Mouse (Mus musculus) adrenal gland, adult 2 months (tissue): ENCODE data around the gene Mre11a. TPM values are rescaled to one million over a fixed set of nuclear protein-coding genes. Genes with fewer than 3 reads are reported as not detected.

Source experiments
- DNase-seq: peaks from one replicate; pipeline ENCODE4 v3.0.0; 2021
- long read RNA-seq: library from polyadenylated mRNA; stranded (forward); transcript quantifications from one replicate; pipeline ENCODE4 v2.0.0, GENCODE M21; 2021
- polyA plus RNA-seq: library from polyadenylated mRNA; depleted of rRNA; stranded (reverse); fragments of >200 nt; gene quantifications from 2 replicates; pipeline ENCODE4 v1.2.3, GENCODE M21; 2012; rRNA removed
- total RNA-seq, 2 experiments: library from RNA; stranded (reverse); gene quantifications; 2 replicates each; pipeline ENCODE4 v1.2.3; 2021

The Mre11a gene
- total RNA-seq: 10 to 100 TPM; 14.5 to 17.3 TPM
- polyA plus RNA-seq: 1.1 and 1.5 TPM in 2 replicates
- long read RNA-seq, transcript Mre11a-201 (20 exons, 3,286 nt): major isoform, 5 of 10 reads
- long read RNA-seq, partial matches to known transcripts: 2 of 10 reads
- long read RNA-seq, other reads (novel, unspliced or antisense): 3 of 10 reads

DNA sequence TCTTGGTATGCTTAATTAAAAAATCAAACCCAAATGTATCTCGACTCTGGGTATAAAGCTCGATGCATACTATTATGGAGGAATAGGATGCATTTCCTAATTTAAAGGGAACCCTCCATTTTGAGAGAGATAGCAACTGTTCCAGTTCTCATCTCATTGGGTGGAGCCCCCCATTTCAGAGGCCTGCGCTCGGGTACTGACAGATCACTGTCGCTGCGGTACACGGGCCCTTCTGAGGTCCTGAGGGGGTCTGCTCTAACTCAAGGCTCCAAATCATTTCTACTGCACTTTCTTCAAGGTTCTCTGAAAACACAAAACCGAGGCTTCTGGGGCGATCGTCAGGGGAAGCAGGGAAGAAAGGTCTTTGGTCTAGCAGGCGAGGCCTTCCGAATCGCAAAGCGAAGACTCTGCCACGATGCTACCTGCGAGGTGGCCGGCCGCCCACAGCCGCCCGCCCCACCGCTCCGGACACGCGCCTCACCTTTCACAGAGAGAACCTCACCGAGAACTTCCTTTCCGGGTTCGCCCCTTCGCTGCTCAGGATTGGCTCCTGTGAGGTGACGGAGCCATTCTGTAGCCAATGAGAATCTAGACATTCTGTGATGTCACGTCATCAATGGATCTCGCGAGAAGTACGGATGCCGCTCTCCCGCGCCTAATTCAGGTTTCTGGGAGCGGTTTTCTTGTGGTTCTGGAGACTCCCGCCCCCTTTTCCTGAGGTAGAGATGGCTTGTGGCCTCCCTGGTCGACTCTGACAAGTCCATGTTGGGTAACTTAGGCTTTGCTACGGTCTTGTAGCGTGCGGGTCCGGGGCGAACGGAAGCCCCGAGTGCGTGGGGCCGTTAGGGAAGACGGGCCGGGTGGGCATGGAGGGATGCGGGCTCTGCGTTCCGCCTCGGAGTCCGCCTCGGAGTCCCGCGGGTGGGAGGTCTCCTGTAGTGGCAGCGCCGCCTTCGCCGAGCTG, at the start of gene Mre11a, which contains the start of gene Ankrd49:
TSS of gene Mre11a (plus strand) at position 616 of the 964 bp plus-strand sequence.
TSS of gene Ankrd49 (minus strand) at position 818 of the 964 bp plus-strand sequence.
- DNase-seq: peak; percentile 94

DNA sequence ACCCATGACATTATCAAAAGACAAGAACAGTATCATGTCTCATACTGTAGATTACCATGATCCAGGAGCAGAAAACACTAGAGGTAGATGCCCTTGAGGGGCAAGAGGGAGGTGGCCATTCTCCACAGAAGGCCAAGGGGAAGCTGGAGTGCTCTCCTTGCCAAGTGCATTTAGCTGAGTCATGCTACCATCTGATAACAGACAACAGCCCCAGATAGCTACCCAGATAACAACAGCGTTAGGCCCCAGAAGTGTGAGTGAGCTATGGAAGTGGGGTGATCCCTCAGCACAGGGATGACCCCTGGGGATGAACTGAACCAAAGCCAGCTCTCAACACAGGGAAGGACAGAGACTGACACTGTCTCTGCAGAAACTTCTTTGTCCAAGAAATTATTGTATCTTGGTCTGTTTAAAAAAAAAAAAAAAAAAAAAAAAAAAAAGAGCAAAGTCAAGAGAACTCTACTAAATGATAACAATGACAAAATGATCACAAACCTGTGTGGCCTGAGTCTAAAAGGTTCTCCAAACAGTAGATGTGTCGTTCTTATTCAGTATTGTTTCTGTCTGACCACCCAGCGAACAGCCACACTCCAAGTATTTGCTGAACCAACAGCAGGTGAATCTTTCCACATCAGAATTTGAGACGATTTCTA, 44.8 kb upstream of the Mre11a start:
- DNase-seq: peak; percentile 44

DNA sequence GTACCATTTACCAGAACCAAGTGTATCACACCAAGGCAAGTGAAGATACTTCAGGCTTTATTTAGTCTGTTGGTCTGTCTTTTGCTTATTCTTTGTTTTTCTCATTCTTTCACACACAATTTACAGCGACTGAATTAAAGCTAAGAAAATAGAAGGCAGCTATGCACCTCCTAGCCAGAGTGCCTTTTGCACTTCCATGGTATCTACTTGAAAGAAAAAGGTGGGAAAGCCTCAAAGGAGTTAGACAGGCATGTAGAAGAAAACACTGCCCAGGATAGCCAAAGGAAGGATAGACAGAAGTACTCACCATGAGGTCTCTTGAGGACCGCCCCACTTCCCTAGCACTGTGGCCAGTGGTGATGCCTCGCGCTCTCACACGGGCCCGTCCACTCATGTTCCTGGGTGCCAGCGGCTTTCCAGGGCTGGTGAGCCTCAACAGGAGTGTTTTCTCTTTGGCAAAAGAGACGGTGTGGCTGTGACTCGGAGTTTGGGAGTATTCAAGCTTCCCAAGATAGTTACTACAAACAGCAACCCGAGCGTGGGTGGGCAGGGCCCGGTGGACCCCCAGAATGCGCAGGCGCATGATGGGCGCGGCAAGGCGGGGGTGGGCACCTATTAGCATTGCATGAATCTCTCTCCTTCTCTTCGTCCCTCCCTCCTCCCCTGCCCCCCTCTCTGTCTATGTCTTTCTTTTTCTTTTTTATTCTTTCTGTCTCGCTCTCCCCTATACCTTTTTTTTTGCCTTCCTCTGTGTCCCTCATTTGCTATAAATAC, 44.1 kb upstream of the Mre11a start, which contains the start of gene Piwil4:
TSS of gene Piwil4 (minus strand) at position 583 of the 774 bp plus-strand sequence.
- DNase-seq: no peak

DNA sequence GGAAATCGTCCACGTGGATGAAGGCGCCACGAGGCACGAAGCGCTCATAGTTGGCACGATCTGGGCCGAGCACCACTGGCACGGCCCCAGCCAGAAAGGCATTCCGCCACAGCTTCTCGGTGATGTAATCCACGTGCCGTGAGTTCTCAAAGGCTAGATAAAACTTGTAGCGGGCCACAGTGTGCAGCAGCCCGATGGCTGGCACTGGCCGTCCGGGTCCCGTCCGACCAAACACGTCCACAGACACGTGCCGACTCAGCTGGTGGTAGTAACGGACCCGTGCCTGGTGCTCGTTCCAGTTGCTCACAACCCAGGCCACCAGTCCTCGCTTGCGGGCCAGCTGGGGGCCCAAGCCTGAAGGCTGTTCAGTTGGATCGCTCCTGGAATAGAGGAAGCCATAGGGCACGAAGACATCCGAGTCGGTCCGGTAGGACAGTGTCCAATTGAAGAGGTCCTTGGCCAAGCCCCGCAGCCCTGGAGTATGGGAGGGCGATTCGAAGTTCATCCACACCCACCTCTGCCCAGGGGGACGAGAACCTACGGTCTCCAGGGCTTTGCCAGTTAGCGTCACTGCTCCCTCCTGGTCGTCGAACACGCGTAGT, 33.5 kb upstream of the Mre11a start:
- peak; percentile 24 for DNase-seq

GRCm38 (mm10) chr9:14751503-14752000, 32.9 kb upstream of the Mre11a start:
- DNase-seq: peak; percentile 38

DNA sequence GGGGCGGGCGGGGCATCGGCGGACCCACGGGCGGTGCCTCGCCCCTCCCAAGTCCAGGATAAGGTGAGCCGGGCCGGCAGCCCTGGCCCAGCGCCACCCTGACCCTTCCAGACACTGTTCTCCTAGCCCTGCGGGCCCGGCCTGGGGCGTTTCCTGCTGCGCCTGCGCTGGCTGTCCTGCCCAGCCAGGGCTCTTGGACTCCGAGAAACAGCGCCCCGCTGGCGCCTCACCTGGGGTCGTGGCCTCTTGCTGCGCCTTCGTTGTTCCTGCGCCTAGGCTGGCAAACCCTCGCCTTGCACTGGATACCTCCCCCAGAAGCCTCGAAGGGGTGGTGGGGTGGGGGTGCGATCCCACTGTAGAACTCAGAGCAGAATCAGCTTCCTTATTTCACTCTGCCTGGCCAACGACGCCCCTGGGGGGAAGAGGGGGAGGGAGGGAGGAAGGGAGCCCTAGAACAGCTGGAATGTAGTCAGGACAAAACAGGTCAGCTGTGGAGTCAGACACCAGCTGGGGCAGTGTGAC, 32.4 kb upstream of the Mre11a start, which contains the start of gene Fut4:
TSS of gene Fut4 (minus strand) at position 393 of the 522 bp plus-strand sequence.
- peak; percentile 74 for DNase-seq

DNA sequence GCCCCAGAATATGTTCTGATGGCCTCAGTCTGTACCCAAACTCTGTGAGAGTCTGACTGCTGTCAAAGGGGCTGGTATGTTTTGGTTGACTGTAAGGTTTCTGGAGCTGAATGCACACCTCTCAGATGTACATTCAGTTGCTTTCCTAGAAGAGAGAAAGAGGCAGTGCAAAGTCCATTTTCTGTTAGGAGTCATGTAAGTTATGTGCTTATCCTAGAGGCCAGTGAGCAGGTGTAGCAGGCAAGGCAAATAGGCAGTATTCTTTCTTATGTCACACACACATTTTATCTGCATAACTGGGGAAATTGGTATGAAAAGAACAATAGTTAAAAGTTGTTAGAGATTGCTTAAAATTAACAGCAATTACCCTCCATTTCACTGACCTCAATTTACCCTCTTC, 30.5 kb upstream of the Mre11a start:
- DNase-seq: no peak

DNA sequence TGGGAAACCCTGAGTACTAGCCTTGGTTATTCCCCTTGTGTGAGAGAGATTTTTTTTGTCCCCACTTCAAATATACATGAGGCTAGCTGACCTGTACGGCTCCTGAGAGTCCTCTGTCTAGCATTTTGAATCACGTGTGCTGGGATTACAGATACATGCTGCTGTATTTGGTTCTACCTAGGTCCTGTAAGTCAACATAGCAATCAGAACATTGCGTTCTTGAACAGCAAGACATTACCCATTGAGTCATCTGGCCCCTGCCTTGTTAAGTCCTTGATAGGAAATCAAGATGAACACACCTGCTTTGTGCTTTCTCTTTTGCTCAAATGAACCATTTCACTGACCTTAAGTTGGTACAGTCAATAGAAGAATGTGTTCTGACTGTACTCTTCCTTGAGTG, 30.0 kb upstream of the Mre11a start:
- DNase-seq: no peak

GRCm38 (mm10) chr9:14758590-14758989, 25.9 kb upstream of the Mre11a start:
- DNase-seq: no peak

- no peak for DNase-seq
Observed at GRCm38 (mm10) chr9:14759261-14759660, 25.2 kb upstream of the Mre11a start.

GRCm38 (mm10) chr9:14764765-14765164, 19.7 kb upstream of the Mre11a start:
- DNase-seq: peak; percentile 31

DNA sequence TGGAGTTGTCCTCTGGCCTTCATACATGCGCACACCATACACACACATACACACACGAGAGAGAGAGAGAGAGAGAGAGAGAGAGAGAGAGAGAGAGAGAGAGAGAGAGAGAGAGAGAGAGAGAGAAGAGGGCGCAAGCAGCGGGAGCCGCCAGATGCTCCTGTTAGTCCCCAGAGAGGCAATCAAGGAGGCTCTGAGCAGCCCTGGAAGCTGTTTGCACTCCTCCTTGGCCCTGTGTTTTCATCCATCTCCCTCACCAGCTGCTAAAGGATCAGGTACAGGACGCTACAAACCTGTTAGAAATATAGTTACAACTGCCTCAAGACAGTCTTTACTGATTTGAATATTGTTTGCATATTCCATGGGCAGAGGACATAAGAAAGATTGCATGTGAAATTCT, 14.6 kb upstream of the Mre11a start:
- DNase-seq: no peak

- DNase-seq: peak; percentile 11
Observed at GRCm38 (mm10) chr9:14770803-14771471, 13.5 kb upstream of the Mre11a start, which contains the start of gene 1700012B09Rik. 1700012B09Rik (minus strand) TSS chr9:14771030.

DNA sequence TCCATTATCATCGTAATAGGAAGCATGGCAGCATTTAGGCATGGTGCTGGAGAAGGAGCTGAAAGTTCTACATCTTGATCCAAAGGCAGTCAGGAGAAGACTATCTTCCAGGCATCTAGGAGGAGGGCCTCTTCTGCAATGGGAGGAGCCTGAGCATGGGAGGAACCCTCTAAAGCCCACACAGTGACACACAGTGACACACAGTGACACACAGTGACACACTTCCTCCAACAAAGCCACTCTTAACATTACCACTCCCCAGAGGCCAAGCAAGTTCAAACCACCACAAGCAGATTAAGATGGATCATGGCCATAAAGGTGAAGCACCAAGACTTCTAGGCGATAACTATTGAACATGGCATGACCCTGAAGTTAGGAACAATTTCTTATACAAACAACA, 12.4 kb upstream of the Mre11a start:
- DNase-seq: no peak

DNA sequence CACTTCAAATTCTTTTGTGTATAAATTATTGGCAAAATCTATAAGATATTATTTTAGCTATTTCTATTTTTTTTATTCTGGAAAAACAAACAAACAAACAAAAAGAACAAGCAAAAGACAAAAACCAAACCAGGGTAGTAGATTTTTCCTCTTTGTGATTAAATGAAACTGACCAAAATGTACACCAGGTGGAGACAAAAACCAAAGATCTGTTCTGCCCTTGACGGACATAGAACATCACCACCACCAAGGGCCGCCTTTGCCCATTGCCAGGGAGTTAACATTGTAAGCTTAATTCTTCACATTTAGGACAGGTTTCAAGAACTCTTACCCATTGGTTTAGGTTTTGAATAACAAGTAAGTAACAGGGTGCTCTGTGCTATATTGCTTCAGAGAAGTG, 10.6 kb upstream of the Mre11a start:
- DNase-seq: no peak

GRCm38 (mm10) chr9:14778341-14778740, 6.1 kb upstream of the Mre11a start:
- no peak for DNase-seq

DNA sequence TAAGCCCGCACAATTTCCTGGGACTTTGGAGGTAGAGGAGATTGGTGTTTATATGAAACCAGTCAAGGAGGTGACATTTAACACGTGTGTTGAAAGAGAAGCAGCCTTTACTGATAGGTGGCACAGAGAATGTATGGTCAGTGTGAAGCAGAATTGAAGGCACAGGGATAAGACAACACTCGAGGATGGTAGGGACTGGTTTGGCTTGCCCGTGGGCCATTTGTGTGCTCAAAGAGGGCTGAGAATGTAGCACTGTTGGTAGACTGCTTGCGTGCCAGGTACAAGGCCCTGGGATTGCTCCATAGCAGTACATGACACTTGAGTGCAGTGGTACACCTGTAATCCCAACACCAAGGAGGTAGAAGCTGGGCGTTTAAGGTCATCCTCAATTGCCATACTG, 2.9 kb downstream of the Mre11a start:
- no peak for DNase-seq

DNA sequence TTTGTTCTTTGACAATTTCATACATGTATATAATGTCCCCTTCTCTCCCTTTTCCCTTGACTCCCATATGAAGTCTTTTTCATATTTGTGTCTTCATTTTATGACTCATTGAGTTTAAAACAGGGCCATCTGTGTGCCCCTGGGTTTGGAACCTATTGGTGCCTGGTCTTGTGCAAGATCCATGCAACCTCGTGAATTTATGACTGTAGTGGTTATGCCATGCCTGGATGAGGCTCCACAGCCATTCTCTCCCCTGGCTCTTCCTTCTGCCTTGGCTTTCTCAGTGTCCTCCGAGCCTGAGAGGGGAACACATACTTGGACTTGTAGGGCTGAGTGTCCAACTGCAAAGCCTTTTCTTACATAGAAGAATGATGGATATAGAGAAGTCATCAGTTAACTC, 21.3 kb downstream of the Mre11a start:
- peak; percentile 46 for DNase-seq

- no peak for DNase-seq
Observed at GRCm38 (mm10) chr9:14806786-14807185, 22.3 kb downstream of the Mre11a start.

DNA sequence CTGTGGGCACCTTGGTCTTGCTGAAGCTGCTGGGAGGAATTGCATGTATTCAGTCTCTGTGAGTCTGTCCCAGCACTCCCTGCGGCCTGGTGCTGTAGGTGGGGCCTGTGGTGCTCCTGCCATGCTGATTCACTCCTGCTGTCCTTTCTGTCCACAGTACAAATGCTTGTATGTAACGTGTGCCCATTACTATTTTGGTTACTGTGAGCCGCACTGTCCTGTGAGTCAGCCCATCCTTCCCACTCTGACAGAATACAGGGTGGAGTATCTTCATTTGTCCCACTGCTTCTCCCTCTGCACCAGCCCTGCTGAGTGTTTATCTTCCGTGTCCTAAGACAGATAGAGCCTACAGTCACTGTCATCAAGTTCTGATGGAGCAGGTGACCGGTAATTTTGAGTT, 25.7 kb downstream of the Mre11a start:
- DNase-seq: no peak
